Mouse (Mus musculus): ENCODE results near the gene Hist1h3g.
A peak's percentile ranks its signal among the peaks of the same experiment; 100 is the strongest.
"Not testable (repeated sequence)": the region's sequence is repeated elsewhere in the genome, so short reads cannot be mapped to it uniquely, and the experiment has no call there.

Hist1h3g gene

DNA sequence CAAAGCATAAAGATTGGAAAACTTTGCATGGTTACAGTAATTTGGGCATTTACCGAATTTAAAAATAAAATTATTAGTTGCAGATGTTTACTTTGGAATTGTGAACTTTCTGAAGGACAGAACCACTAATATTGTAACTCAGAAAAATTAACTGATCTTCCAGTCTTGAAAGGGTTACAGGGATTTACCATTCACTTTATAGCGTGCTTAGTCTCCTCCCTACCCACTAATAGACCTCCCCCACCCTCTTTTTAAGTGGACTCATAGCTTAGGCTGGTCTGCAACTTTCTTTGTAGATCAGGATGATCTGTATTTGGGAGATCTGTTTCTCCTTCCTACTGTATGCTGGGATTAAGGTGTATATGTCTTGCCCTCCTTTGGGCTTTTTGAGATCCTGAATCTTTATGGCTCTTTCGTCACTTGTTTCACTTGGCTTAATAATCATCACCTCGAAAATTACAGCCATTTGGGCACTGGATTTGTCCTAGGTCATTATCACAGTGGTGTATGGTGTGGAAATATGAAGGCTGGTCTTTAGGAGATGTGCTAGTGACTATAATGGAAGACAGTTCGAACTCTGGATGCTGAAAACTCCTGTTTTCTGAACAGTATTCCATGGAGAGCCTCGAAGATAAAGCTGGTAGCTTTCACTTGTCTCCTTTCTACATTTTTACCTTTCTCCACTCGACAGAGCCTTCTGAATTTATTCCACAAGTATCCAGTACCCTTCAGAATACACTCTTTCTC is 1.0 kb downstream of the Hist1h3g start:
- DNase-seq (ENCODE audit: low spot score), result no peak

DNA sequence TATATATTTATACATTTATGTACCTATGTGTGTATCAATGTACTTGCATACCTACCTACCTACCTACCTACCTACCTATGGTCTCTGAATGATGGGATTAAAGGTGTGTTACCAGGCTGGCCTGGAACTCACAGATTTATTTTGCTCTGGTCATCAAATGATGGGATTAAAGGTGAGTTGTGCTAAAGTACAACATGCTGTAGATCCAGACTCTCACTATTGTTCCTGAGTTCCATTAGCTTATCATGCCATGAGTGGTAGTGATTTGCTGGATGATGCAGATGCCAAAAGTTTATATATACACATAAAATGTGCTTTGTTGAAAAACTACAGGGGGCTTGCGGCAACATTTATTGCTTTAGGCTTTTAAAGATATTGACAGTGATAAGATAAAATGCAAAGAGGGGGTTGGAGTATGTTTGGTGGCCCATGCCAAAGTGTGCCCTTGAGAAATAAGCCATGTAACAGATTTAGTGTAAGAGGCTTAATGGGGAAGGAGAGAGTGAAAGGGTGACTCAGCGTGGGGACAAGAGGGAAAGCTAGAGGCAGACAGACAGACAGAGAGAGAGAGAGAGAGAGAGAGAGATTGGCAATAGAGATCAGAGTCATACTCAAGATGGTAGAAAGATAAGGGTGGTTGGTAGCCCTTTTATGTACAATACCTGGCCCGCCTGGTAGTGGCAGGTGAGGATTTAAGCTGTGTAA is 1.9 kb downstream of the Hist1h3g start:
- DNase-seq (ENCODE audit: low spot score), result no peak

DNA sequence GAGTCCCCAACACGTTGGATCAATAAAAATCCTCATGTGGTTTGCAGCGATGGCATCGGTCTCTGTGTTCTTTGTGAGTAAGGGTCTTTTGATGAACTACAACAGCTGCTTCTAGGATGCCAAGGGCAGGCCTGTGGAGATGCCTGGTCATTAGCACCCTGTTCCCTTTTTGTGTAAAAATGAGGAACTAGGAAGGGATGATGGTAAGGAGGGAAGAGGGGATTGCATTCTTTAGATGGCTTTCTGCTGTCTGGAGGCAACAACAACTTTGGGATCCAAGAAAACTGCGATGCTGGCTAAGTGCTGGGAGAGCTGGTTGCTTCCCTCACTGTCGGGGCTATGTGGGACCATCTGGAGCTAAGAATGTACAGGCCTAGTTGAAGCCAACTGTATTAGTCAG is 3.0 kb downstream of the Hist1h3g start:
- no peak for DNase-seq (ENCODE audit: low spot score)

GRCm38 (mm10) chr13:23539821-23540220 is 4.6 kb downstream of the Hist1h3g start:
- not testable (repeated sequence) for DNase-seq (ENCODE audit: low spot score)

- DNase-seq (ENCODE audit: low spot score), result no peak
Measured at GRCm38 (mm10) chr13:23541497-23541896, 6.3 kb downstream of the Hist1h3g start.

GRCm38 (mm10) chr13:23542225-23542980 is 7.2 kb downstream of the Hist1h3g start:
- DNase-seq (ENCODE audit: low spot score), result not testable (repeated sequence)

- DNase-seq (ENCODE audit: low spot score), result peak; percentile 85
Measured at GRCm38 (mm10) chr13:23542999-23543607, 7.9 kb downstream of the Hist1h3g start, which contains the start of gene Hist1h2bh. Gene Hist1h2bh (minus strand): TSS chr13:23543392.

DNA sequence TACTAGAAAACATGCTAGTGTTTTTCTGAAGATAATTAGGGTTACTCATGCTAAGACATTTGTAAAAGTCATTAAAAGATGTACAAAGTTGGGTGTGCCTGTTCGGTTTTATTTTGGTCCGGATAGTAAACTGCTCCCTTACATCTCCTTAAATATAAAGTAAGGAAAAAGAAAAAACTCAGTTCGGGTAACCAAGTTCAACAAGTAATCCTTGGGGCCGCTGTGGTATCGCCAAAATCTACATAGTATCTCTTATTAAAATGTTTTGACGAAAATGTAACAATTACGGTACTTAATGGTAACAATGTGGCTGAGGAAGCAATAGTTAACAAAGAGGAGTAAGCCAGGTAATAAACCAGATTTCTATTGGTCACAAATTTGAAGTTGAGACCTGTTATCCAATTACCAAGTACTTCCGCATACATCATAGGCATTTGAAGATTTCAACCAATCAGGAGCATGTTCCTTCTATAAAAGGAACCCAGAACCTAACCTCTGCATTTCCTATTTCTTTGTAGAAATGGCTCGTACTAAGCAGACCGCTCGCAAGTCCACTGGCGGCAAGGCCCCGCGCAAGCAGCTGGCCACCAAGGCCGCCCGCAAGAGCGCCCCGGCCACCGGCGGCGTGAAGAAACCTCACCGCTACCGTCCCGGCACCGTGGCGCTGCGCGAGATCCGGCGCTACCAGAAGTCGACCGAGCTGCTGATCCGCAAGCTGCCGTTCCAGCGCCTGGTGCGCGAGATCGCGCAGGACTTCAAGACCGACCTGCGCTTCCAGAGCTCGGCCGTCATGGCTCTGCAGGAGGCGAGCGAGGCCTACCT is 9.0 kb downstream of the Hist1h3g start, which contains the start of gene Hist1h3f:
Gene Hist1h3f, plus strand, starts transcription at position 88 of the 822 bp plus-strand sequence.
- peak; percentile 90 for DNase-seq (ENCODE audit: low spot score)

DNA sequence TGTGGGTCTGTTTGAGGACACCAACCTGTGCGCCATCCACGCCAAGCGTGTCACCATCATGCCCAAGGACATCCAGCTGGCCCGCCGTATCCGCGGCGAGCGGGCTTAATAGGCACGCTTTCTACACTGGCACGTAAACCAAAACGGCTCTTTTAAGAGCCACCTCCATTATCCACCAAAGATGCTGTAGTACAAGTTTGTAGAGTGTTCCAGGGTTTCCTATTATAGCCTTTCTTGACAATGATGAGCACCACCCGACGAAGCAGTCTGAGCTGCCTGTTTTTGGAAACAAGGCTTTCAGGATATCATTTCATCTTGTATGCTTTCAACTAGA is 9.5 kb downstream of the Hist1h3g start:
- DNase-seq (ENCODE audit: low spot score), result not testable (repeated sequence)

GRCm38 (mm10) chr13:23546694-23547093 is 11.5 kb downstream of the Hist1h3g start:
- DNase-seq (ENCODE audit: low spot score), result no peak

- no peak for DNase-seq (ENCODE audit: low spot score)
Measured at GRCm38 (mm10) chr13:23550761-23551145, 15.5 kb downstream of the Hist1h3g start.

DNA sequence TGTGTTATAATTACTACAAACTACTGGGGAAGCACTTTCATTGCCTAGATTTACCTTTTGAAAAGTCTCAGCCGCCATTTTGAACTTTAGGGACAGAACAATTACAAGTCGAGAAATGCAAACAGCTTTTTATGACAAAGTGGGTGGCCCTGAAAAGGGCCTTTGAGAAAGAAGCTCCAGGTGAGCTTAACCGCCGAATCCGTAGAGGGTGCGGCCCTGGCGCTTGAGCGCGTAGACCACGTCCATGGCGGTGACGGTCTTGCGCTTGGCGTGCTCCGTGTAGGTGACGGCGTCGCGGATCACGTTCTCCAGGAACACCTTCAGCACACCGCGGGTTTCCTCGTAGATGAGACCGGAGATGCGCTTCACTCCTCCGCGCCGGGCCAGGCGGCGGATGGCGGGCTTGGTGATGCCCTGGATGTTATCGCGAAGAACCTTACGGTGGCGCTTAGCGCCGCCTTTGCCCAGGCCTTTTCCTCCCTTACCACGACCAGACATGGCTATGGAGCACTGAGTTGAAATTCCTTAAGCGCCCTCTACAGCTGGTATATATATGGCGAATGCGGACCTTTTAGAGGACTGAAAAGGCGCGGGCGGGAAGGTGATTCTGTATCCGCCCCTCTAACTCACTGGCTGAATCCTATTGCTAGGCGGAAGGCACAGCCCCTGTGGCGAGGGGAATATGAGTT is 16.1 kb downstream of the Hist1h3g start, which contains the start of gene Hist1h4f:
Gene Hist1h4f, minus strand, starts transcription at position 503 of the 689 bp plus-strand sequence.
- peak; percentile 91 for DNase-seq (ENCODE audit: low spot score)

- no peak for DNase-seq (ENCODE audit: low spot score)
Measured at GRCm38 (mm10) chr13:23551931-23552914, 17.0 kb downstream of the Hist1h3g start.

GRCm38 (mm10) chr13:23552962-23553361 is 17.7 kb downstream of the Hist1h3g start, which contains the start of gene Hist1h1d:
Gene Hist1h1d (plus strand): TSS chr13:23553262.
- no peak for DNase-seq (ENCODE audit: low spot score)

DNA sequence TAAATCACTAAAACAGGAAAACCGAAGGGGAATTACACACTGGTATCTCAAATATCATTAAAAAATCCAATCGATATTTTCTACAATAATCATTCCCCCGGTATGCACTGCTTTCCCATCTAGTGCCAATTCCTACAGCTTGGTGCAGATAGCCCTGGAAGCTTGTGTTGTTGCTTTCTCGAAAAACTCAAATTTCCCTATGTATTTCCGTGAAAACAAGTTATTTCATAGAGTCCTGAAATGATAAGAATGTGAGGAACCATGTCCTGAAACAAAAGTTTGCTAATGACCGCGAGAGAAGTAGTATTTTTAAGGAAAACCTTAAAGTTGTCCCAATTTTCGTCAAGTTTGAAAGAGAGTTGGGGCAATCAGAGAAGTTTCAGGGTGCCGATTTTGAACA is 19.2 kb downstream of the Hist1h3g start:
- no peak for DNase-seq (ENCODE audit: low spot score)

DNA sequence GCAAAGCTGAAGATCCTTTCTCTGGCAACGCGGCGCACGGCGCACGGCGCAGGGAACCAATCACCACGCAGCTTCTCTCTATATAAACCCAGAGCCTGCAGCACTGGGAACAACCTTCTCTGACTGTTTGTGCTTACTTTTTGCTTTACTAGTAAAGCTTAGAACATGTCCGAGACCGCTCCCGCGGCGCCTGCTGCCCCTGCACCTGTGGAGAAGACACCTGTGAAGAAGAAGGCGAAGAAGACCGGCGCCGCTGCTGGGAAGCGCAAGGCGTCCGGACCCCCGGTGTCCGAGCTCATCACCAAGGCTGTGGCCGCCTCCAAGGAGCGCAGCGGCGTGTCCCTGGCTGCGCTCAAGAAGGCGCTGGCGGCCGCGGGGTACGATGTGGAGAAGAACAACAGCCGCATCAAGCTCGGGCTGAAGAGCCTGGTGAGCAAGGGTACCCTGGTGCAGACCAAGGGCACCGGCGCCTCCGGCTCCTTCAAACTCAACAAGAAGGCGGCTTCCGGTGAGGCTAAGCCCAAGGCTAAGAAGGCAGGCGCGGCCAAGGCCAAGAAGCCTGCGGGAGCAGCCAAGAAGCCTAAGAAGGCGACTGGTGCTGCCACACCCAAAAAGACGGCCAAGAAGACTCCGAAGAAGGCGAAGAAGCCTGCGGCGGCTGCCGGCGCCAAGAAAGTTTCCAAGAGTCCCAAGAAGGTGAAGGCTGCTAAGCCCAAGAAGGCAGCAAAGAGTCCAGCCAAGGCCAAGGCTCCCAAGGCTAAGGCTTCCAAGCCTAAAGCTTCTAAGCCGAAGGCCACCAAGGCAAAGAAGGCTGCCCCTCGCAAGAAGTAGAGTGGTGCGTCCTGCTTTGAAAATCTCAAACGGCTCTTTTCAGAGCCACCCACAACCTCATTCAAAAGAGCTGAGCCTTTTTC is 20.0 kb downstream of the Hist1h3g start:
- no peak for DNase-seq (ENCODE audit: low spot score)

DNA sequence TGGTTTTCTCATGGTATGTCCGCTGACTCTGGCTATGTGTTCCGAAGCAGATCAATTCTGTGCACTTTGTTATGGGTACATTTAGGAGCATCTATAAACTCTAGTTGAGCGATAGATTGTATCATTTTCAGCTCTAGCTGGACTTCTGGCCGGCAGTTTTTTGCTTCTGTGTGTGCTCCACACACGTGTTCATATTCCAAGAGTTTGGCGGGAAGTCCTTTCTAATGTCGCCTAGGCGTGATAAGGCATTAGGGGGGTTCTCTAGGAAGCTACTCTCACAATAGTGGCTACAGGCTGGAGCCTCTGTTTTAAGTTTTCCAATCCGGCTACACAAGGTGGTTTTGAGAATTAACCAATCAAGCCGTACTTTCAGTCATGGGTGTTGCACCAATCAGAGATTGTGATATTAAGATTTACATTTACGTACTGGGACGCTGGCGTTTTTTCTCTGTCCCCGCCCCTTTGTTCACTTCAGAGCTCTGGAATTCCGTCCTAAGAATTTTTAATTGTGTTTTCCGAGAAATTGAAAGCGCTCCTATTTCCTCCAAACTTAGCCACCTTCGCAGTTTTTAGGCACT is 20.7 kb downstream of the Hist1h3g start:
- peak; percentile 86 for DNase-seq (ENCODE audit: low spot score)

- no peak for DNase-seq (ENCODE audit: low spot score)
Measured at GRCm38 (mm10) chr13:23556906-23557305, 21.7 kb downstream of the Hist1h3g start.
